In the genomic region with DNA sequence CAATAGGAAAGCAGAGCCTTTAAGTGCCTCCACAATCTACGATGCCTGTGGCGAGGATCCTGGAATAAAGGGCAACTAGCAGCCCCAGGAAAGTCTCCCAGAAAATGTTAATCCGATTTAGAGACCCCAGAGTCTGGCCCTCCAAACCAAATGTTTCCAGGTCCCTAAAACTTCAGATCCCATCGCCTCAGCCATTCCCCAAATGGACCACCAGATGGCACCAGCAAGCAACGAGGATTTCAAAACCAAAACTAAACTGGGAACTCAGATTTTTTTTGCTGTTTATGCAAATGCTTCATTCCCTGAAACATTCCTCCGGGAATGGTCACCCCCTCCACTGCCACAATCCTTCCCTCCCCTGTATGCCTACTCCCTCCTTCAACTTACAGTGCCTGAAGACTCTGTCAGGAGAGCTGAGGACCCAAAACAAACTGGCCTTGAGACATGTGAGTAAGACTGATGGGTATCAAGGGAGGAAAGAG, we compare ENCODE assay signal across 7 mouse cellular contexts. TPM values are rescaled to one million over a fixed set of nuclear protein-coding genes. Genes with fewer than 3 reads are reported as not detected.
DNase-seq lines count a peak whose midpoint lies in the region; ATAC-seq lines count a peak whose summit lies in the region.

A gene (plus strand): TSS at position 51 of the 482 bp plus-strand sequence.

- H3K9ac ChIP-seq in intestine, embryonic 14.5 days (ENCODE audit: low read length), result no peak within 1 kb of the TSS

- peak; percentile 64 for DNase-seq in adrenal gland, adult 18-20 months (ENCODE audit: low spot score in 2 of 2)
- DNase-seq in cerebellum, postnatal 25 days, result peak; percentile 57 to 68
- DNase-seq in gastrocnemius, postnatal 4 days (ENCODE audit: low spot score in 2 of 2), result peak in 1 of 2 experiments; percentile 55
- peak; percentile 76 for DNase-seq in intestine, embryonic 14.5 days (ENCODE audit: low spot score)
- peak; percentile 43 to 65 for DNase-seq in left cerebral cortex, postnatal 36 days (ENCODE audit: low spot score in 2 of 2)
- DNase-seq in mesoderm, embryonic 11.5 days (ENCODE audit: low read depth, low spot score), result peak; percentile 58
- DNase-seq in right cerebral cortex, postnatal 4 days, result peak; percentile 65

- no peak within 1 kb of the TSS for H3K27ac ChIP-seq in intestine, embryonic 14.5 days (ENCODE audit: low read depth)

- no peak for ATAC-seq in intestine, embryonic 14.5 days (replicated peaks; ENCODE audit: low FRiP score, low TSS enrichment, low read depth)

- no peaks in the 10 kb centered on the region for H3K36me3 ChIP-seq in intestine, embryonic 14.5 days (ENCODE audit: control insufficient read depth, insufficient read depth, low read length)

- 0 out of 2 replicates have a peak within 1 kb of the TSS, but pooled peaks have one; percentile 13 for H3K4me3 ChIP-seq in intestine, embryonic 14.5 days (ENCODE audit: low read depth, low read length)

- H3K27me3 ChIP-seq in intestine, embryonic 14.5 days (replicated peaks; ENCODE audit: control insufficient read depth, insufficient read depth, low read length), result no peaks in the 10 kb centered on the region

- 10% methylated on average over 6 of the region's 6 CpGs for WGBS in intestine, embryonic 14.5 days

- intact Hi-C loops in left cerebral cortex, postnatal 36 days (cut with DNase I), result no loop called here

- H3K4me2 ChIP-seq in intestine, embryonic 14.5 days (ENCODE audit: low read length), result peak within 1 kb of the TSS; percentile 44

- H3K4me1 ChIP-seq in intestine, embryonic 14.5 days (replicated peaks; ENCODE audit: control insufficient read depth, insufficient read depth, low read length), result no peaks in the 10 kb centered on the region

- no peaks in the 10 kb centered on the region for H3K9me3 ChIP-seq in intestine, embryonic 14.5 days (ENCODE audit: control insufficient read depth, low read length)

RNA-seq across cellular contexts. Expression of the gene that starts here (rescaled TPM):
- 10 to 100 TPM; 45.4 to 88.8 TPM for total RNA-seq in adrenal gland, adult 18-20 months (2021)
- total RNA-seq in gastrocnemius, postnatal 4 days (2021), result 10 to 100 TPM; 11.8 to 14.8 TPM
- polyA plus RNA-seq in intestine, embryonic 14.5 days (2014; fragmentation: Nextera tagmentation; extraction: Ambion mirVana), result 1.7 and 1.8 TPM in 2 replicates
- total RNA-seq in left cerebral cortex, postnatal 36 days (2021), result 1 to 10 TPM; 1.3 to 1.4 TPM

Comparison
In these comparisons a context has a peak if more than half of its experiments do, and no peak if none do; other contexts are left out.
1. RNA of the gene that starts here (total RNA-seq): 45.4 to 88.8 TPM in adrenal gland, adult 18-20 months and 11.8 to 14.8 TPM in gastrocnemius, postnatal 4 days; 1.3 to 1.4 TPM in left cerebral cortex, postnatal 36 days; every median in the first group is over 4 times any median in the second.